Mouse (Mus musculus) cortical plate, adult 2 months (tissue): ENCODE measurements around the gene Schip1.

ENCODE experiments used
- CTCF ChIP-seq: fragments of 200-500 bp; IDR thresholded peaks from 2 replicates; pipeline ENCODE4 v1.5.1; 2011; ENCODE audit warnings: mild to moderate bottlenecking, control low read depth, low read length; ENCODE audit not compliant: insufficient read depth; ENCODE audit errors: extremely low read depth
- POLR2A ChIP-seq: fragments of 200-500 bp; IDR thresholded peaks from 2 replicates; pipeline ENCODE4 v1.6.1; 2011; ENCODE audit warnings: mild to moderate bottlenecking, low read length, control low read depth; ENCODE audit not compliant: insufficient read depth; ENCODE audit errors: extremely low read depth

DNA sequence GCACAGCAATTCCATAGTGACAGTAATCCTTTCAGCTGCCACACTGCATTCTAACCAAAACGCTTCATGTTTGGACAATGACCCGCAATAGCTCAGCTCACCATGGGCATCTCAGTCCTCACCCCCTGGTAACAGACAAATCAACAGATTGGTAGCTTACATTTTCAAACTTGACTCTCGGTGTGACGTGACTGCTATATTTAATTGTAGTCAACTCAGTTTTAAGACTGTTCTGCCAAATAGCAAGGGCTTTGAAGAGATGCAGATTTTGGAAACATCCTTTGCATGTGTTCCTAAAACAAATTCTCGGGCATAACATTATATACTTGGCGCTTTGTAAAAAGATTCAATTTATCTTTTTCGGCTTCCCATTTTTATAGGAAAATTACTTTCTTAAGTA, 232.2 kb downstream of the Schip1 start:
- TF ChIP-seq POLR2A = no peak
- TF ChIP-seq CTCF = no peak
